Mouse (Mus musculus) limb, embryonic 13.5 days (tissue): ENCODE results near the gene Sh2d4b. TPM values are rescaled to one million over a fixed set of nuclear protein-coding genes. Genes with fewer than 3 reads are reported as not detected.

Experiments used
- ATAC-seq: fragments of 200-750 bp; cut with Nextera tagmentation; 2 replicates; pipeline ENCODE4 v1.8.0; 2017; ENCODE audit warnings: low read depth, moderate number of reproducible peaks, moderate TSS enrichment; ENCODE audit not compliant: low FRiP score
- H3K27ac ChIP-seq: fragments of 300-500 bp; sonication (generic); 2 replicates; pipeline ENCODE4 v1.5.1; 2015; ENCODE audit warnings: inconsistent platforms, mild to moderate bottlenecking, moderate library complexity
- H3K27me3 ChIP-seq: fragments of 300-500 bp; sonication (generic); 2 replicates; pipeline ENCODE4 v1.6.1; 2015; ENCODE audit warnings: mild to moderate bottlenecking, inconsistent platforms
- H3K36me3 ChIP-seq: fragments of 300-500 bp; sonication (generic); 2 replicates; pipeline ENCODE4 v1.6.1; 2015; ENCODE audit warnings: inconsistent platforms, mild to moderate bottlenecking, moderate library complexity
- H3K4me1 ChIP-seq: fragments of 300-500 bp; sonication (generic); 2 replicates; pipeline ENCODE4 v1.6.1; 2015; ENCODE audit warnings: inconsistent platforms
- H3K4me2 ChIP-seq: fragments of 300-500 bp; sonication (generic); replicated peaks from 2 replicates; pipeline ENCODE4 v1.6.1; 2015; ENCODE audit warnings: inconsistent platforms, mild to moderate bottlenecking, moderate library complexity
- H3K4me3 ChIP-seq: fragments of 300-500 bp; sonication (generic); 2 replicates; pipeline ENCODE4 v1.5.1; 2015; ENCODE audit warnings: moderate library complexity, mild to moderate bottlenecking, inconsistent platforms
- H3K9ac ChIP-seq: fragments of 300-500 bp; sonication (generic); 2 replicates; pipeline ENCODE4 v1.6.1; 2015; ENCODE audit warnings: mild to moderate bottlenecking, inconsistent platforms
- H3K9me3 ChIP-seq: fragments of 300-500 bp; sonication (generic); 2 replicates; pipeline ENCODE4 v1.6.1; 2016; ENCODE audit warnings: inconsistent platforms
- WGBS: fragments of 180-500 bp; shearing (Covaris S2); methylation state at CpG from one replicate; pipeline ENCODE4 v1.1.7; 2015; 5-methylcytosine and 5-hydroxymethylcytosine counted together
- polyA plus RNA-seq: library from polyadenylated mRNA; unstranded; fragments of >200 nt; fragmentation: Nextera tagmentation; extraction: Ambion mirVana; gene quantifications from 2 replicates; pipeline ENCODE4 v1.2.1, GENCODE M21; 2015

The Sh2d4b gene
- polyA plus RNA-seq, 1 experiment from 2014 or later: 0.67 TPM

DNA sequence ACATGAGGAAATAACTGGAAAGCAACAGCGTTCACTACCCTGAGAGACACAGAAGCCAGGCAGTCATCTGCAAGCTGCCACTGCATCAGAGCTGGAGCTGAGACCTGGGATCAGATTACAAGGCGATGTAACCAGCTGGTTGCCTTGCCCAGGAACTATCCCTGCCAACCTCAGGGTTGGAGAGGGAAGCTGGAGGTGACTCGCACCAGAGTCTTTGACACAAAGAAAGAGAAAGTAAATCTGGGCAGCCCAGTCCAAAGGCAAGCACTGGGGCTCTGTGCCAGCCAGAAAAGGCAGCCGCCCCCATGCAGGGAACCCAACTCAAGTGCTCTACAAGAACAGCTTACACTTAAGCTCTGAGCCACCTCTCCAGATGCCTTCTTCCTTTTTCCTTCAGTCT lies 7.8 kb downstream of the Sh2d4b start:
- ATAC-seq: no peak
- Histone ChIP-seq H3K27me3 (no peaks in the 10 kb centered on the region), H3K9ac (no peak overlapping the region), H3K4me1 (peaks cover 6% of the 10 kb centered on the region; the same call in 1 of the 2 replicates), H3K4me2 (no peak overlapping the region), H3K36me3 (no peaks in the 10 kb centered on the region), H3K9me3 (no peaks in the 10 kb centered on the region), H3K4me3 (no peak overlapping the region), H3K27ac (no peak overlapping the region)
- 13% methylated on average over 4 of the region's 4 CpGs for WGBS

DNA sequence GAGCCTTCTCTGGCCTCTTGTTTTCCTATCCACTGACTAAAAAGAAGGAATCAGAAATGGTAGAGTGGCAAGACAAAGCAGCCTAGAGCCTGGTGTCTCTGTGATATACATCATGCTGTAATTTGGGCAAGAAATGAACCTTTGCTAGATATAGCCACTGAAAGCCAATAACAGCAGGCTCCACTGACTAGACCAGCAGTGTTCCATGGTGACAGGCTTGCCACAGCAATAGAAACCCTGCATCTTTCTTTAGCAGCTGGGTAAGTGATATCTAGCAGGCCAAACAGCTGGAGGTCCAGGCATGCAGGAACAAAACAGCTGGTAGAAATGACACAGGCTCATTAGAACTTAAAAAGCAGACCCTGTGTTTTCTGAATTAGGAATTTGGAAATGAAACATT lies 18.5 kb downstream of the Sh2d4b start:
- no peaks in the 10 kb centered on the region for H3K36me3 ChIP-seq
- ATAC-seq: no peak
- no peaks in the 10 kb centered on the region for H3K27me3 ChIP-seq
- no peaks in the 10 kb centered on the region for H3K9me3 ChIP-seq
- no peak overlapping the region for H3K4me3 ChIP-seq
- no peak overlapping the region for H3K9ac ChIP-seq
- no peak overlapping the region for H3K4me2 ChIP-seq
- H3K4me1 ChIP-seq: no peaks in the 10 kb centered on the region
- H3K27ac ChIP-seq: no peak overlapping the region

DNA sequence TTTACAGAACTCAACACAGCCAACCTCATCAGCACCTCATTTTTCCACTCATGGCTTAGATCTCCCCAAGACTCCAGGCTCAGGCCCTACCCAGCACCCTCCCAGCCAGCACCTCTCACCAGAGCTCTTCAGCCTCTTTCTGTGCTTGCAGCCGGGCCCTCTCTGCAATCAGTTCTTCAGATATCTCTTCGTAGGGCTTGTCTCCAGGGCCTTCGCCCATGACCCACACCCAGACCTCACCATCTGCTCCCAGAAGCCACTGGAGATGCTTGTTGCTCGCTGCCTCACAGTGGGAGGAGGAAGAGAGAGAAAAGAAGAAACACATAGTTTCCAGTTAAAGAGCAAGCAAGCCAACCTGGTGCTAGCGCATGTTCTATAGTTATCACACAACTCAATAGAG lies 19.1 kb downstream of the Sh2d4b start:
- Histone ChIP-seq H3K9me3 (no peaks in the 10 kb centered on the region), H3K36me3 (no peaks in the 10 kb centered on the region), H3K27ac (no peak overlapping the region), H3K9ac (no peak overlapping the region), H3K4me3 (no peak overlapping the region), H3K4me2 (no peak overlapping the region), H3K4me1 (no peaks in the 10 kb centered on the region), H3K27me3 (no peaks in the 10 kb centered on the region)
- no peak for ATAC-seq
- 90% methylated on average over 5 of the region's 5 CpGs for WGBS

DNA sequence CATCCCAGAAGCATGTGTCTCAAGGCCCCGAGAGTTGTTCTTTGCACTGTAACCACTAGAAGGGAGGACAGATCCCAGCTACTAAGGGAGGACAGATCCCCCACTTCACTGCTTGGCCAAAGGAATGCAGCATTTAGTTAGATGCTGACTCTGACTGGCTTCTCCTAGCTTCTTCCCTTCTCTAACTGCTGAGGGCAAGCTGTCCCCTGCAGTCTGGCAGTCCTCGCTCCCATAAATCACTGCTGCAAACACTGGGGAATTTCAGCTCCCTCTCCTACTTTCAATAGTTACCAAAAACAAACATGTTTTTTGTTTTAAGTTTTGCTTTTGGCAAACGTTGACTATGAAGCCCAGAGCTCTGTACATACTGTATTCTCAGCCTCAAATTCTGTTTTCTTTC lies 22.5 kb downstream of the Sh2d4b start:
- Histone ChIP-seq H3K4me3 (no peak overlapping the region), H3K27me3 (no peaks in the 10 kb centered on the region), H3K4me2 (no peak overlapping the region), H3K27ac (no peak overlapping the region), H3K36me3 (no peaks in the 10 kb centered on the region), H3K4me1 (no peaks in the 10 kb centered on the region), H3K9me3 (no peaks in the 10 kb centered on the region), H3K9ac (no peak overlapping the region)
- WGBS: 58% methylated on average over 3 of the region's 3 CpGs
- ATAC-seq: no peak

DNA sequence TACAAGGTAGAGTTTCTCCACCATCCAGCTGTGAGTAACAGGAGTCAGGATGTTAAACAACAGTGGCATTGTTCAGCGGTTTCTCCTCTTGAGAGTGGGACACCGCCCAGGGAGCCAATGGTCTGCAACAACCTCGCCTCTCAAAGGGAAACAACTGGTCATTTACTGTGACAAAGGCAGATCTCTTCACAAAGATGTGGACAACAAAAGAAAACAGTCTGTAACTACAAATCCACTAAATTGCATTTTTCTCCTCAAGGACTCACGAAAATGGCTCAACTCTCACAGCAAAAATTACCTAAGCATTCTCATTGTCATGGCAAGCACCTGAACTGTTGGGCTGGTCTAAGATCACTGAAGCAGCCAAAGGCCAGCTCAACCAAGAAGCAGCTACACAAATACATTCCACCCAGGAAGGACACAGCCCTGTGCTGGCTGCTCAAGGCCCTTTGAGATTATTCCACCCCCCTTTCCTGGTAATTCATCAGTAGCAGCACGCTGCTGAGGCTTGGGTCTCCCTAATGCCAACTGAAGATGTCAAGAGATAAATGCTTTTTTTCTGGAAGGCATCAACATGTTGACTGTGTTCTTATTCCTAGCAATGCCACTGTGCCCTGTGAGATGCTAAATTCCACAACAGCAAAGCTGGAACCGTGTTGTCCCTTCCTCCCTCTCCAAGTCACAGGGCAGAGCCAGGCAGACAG lies 28.1 kb downstream of the Sh2d4b start:
- ATAC-seq: no peak
- Histone ChIP-seq H3K4me3 (no peak overlapping the region), H3K36me3 (no peaks in the 10 kb centered on the region), H3K9ac (no peak overlapping the region), H3K27me3 (no peaks in the 10 kb centered on the region), H3K27ac (no peak overlapping the region), H3K4me2 (no peak overlapping the region), H3K4me1 (no peaks in the 10 kb centered on the region), H3K9me3 (no peaks in the 10 kb centered on the region)
- 60% methylated on average over 6 of the region's 6 CpGs for WGBS

DNA sequence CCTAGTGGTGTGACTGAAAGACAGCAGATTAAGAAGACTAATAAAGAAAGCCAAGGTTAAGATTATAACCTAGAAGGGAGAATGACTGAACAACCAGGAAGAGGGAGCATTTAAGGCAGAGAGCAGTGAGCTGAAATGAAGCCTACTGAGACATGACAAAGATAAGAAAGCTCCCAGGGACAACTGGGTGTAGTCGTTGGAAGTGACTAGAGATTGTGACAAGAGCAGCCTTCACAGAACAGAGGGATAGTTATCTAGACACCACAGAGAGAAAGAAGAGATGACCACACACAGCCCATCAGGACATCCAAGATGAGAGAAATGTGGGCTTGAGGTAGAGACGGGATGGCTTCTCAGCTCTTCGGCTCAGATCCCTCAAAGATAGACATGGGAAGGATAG lies 29.4 kb downstream of the Sh2d4b start:
- Histone ChIP-seq H3K9ac (no peak overlapping the region), H3K27ac (no peak overlapping the region), H3K9me3 (no peaks in the 10 kb centered on the region), H3K4me2 (no peak overlapping the region), H3K4me1 (no peaks in the 10 kb centered on the region), H3K27me3 (no peaks in the 10 kb centered on the region), H3K4me3 (no peak overlapping the region), H3K36me3 (no peaks in the 10 kb centered on the region)
- no peak for ATAC-seq
- 83% methylated on average over 3 of the region's 3 CpGs for WGBS

DNA sequence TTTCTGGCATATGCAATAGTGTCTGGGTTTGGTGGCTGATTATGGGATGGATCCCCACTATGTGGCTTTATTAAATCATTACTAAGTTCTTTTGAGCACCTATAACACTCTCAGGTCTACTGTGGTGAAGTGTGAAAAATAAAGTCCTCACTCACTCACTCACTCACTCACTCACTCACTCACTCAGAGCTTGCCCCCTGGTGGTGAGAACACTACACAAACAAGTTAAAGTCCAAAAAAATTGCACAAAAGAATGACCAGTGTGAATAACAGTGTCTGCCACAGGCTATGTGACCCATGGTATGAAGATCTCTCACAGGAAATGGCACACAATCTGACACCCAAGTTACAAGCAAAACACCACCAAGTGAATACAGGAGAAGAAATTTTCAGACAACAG lies 30.0 kb downstream of the Sh2d4b start:
- no peaks in the 10 kb centered on the region for H3K9me3 ChIP-seq
- H3K27me3 ChIP-seq: no peaks in the 10 kb centered on the region
- ATAC-seq: no peak
- no peaks in the 10 kb centered on the region for H3K36me3 ChIP-seq
- H3K9ac ChIP-seq: no peak overlapping the region
- no peak overlapping the region for H3K4me2 ChIP-seq
- no peak overlapping the region for H3K4me3 ChIP-seq
- no peak overlapping the region for H3K27ac ChIP-seq
- no peaks in the 10 kb centered on the region for H3K4me1 ChIP-seq

DNA sequence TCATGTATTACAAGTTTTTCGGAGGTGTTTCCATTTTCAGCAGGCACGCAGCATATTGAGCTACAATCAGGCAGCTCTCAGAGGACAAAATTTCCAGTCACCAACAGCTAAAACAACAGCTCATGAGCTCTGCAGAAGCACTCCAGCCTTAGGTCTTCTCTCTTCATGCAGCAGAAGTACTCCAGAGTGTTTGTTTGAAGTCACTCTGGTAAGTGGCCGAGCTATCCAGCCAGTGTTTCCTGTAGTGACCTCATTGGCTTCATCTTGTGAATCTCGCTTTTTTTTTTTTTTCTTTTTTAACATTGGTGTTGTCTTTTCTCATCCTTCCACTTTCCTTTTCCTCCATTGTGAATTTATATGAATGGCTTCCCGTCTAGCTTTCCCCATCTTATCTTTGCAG lies 40.1 kb downstream of the Sh2d4b start:
- no peaks in the 10 kb centered on the region for H3K27me3 ChIP-seq
- H3K4me1 ChIP-seq: no peaks in the 10 kb centered on the region
- no peak overlapping the region for H3K27ac ChIP-seq
- ATAC-seq: no peak
- 69% methylated on average over 5 of the region's 5 CpGs for WGBS
- no peaks in the 10 kb centered on the region for H3K9me3 ChIP-seq
- H3K4me2 ChIP-seq: no peak overlapping the region
- no peak overlapping the region for H3K9ac ChIP-seq
- no peaks in the 10 kb centered on the region for H3K36me3 ChIP-seq
- no peak overlapping the region for H3K4me3 ChIP-seq

DNA sequence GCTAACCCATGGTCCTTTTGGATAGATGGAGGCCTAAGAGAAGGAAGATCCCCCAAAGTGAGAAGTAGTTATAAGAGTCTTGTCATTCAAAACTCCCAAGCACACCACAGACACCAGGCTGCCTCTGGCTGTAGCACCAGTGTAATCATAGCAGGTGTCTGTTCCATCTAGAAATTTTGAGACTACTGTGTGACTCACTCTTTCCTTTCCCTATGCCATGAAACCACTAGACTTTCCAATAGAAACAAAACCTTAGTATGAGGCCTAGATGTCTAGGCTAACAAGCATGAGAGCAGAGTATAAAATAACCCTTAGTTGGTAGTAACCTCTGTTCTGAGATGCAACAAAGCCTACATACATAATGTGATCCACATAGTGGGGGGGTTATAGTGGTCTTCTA lies 55.7 kb downstream of the Sh2d4b start:
- H3K27ac ChIP-seq: no peak overlapping the region
- ATAC-seq: no peak
- H3K4me1 ChIP-seq: no peaks in the 10 kb centered on the region
- H3K9ac ChIP-seq: no peak overlapping the region
- no peaks in the 10 kb centered on the region for H3K27me3 ChIP-seq
- H3K36me3 ChIP-seq: no peaks in the 10 kb centered on the region
- H3K4me2 ChIP-seq: no peak overlapping the region
- H3K9me3 ChIP-seq: no peaks in the 10 kb centered on the region
- H3K4me3 ChIP-seq: no peak overlapping the region

DNA sequence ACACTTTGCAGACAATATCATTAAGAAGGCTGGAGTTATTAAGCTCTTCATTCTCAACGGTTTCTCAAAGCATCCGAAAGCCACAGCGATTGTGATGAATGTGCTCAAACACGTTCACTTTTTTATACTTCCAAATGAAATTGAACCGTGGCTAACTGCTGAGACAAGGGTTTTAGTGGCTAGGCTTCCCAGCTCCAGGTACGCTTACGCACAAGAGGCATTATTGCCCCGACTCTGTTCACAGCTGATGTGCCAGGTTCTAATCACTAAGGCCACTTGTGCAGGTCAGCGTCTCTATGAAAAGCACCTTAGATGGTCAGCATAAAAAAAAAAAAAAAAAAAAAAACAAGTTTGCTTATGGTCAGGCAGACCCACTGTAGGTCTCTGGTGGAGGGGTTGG lies 62.6 kb downstream of the Sh2d4b start:
- Histone ChIP-seq H3K9ac (no peak overlapping the region), H3K36me3 (no peaks in the 10 kb centered on the region), H3K4me1 (no peaks in the 10 kb centered on the region), H3K4me2 (no peak overlapping the region), H3K27ac (no peak overlapping the region), H3K9me3 (no peaks in the 10 kb centered on the region), H3K4me3 (no peak overlapping the region), H3K27me3 (no peaks in the 10 kb centered on the region)
- ATAC-seq: no peak
- 83% methylated on average over 9 of the region's 9 CpGs for WGBS

DNA sequence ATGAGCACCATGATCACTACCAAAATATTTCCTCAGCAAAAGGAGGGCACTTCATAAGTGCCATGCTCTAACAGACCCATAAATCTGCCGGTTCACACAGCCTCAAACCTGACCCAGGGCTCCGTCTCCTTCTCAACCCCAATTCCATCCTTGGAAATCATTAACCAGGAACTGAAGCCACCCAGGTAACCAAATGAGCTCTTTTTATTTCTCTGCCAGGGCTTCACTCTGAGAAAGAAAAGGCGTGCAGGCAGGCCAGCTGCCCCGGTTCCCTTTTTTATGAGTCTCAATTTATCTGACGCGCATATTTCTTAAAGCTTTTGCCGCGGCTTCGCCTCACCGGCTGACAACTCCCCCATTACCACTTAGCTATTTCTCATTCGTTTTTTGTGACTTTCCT lies 63.0 kb downstream of the Sh2d4b start:
- 57% methylated on average over 11 of the region's 11 CpGs for WGBS
- H3K36me3 ChIP-seq: no peaks in the 10 kb centered on the region
- no peak for ATAC-seq
- H3K27me3 ChIP-seq: no peaks in the 10 kb centered on the region
- no peak overlapping the region for H3K4me2 ChIP-seq
- no peak overlapping the region for H3K4me3 ChIP-seq
- H3K4me1 ChIP-seq: no peaks in the 10 kb centered on the region
- no peaks in the 10 kb centered on the region for H3K9me3 ChIP-seq
- no peak overlapping the region for H3K27ac ChIP-seq
- H3K9ac ChIP-seq: no peak overlapping the region

DNA sequence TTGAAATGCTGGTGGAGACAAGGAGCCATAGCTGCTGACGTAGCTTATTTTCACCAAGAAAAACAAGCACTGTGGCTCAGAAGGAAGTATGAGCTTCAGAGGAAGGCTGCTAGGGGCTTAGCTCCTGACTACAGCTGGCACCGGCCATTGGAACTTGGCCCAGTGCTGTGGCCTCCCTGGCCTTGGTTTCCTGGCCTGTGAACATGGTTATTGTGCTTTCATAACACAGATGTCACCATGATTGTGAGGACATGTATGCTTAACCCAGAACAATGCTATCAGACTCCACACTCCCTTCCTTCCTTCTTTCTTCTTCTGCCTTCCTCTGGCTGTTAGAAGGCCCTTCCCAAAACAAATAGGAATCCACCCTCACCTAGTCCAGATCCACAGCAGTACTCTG lies 75.0 kb downstream of the Sh2d4b start:
- H3K4me2 ChIP-seq: no peak overlapping the region
- no peak for ATAC-seq
- 68% methylated on average over 2 of the region's 2 CpGs for WGBS
- no peaks in the 10 kb centered on the region for H3K4me1 ChIP-seq
- no peaks in the 10 kb centered on the region for H3K36me3 ChIP-seq
- no peak overlapping the region for H3K4me3 ChIP-seq
- H3K9ac ChIP-seq: no peak overlapping the region
- no peaks in the 10 kb centered on the region for H3K9me3 ChIP-seq
- no peak overlapping the region for H3K27ac ChIP-seq
- H3K27me3 ChIP-seq: no peaks in the 10 kb centered on the region

DNA sequence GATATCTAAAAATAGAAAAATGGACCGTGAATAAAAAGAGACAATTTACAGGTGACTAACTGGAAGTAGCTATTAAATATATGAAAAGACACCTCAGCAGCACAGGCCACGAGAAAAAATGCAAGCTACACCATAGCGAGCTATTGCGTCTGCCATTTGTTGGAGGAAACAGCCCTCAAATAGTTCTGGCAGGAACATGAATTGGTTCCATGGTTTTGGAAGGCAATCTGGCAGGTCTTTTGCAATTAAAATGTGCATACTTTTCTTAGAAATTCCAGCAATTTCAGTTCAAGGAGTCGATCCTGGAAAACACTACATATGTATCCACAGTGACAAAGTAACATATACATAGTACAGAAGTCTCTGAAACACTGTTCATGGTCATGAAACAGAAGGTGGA lies 76.4 kb downstream of the Sh2d4b start:
- no peaks in the 10 kb centered on the region for H3K36me3 ChIP-seq
- no peak for ATAC-seq
- H3K27ac ChIP-seq: no peak overlapping the region
- H3K4me3 ChIP-seq: no peak overlapping the region
- H3K9ac ChIP-seq: no peak overlapping the region
- no peaks in the 10 kb centered on the region for H3K4me1 ChIP-seq
- no peaks in the 10 kb centered on the region for H3K27me3 ChIP-seq
- WGBS: 84% methylated on average over 5 of the region's 5 CpGs
- no peaks in the 10 kb centered on the region for H3K9me3 ChIP-seq
- H3K4me2 ChIP-seq: no peak overlapping the region
